Mouse (Mus musculus) MEL (cell line): ENCODE measurements around the gene Tnks1bp1. TPM values are rescaled to one million over a fixed set of nuclear protein-coding genes. Genes with fewer than 3 reads are reported as not detected.

Experiments used
- DNase-seq: peaks from one replicate; pipeline ENCODE4 v3.0.0; 2011; ENCODE audit warnings: low read depth, low spot score
- H3K27ac ChIP-seq: 2 replicates; pipeline ENCODE4 v1.5.1; 2012; ENCODE audit warnings: low read depth, mild to moderate bottlenecking, control low read depth, low read length, moderate library complexity; ENCODE audit not compliant: control insufficient read depth
- H3K27me3 ChIP-seq, 2 experiments: fragments of 150-350 bp in 1 of 2; sonication (generic) in 1 of 2; 2 replicates each; pipeline ENCODE4 v1.6.1; 2012; ENCODE audit warnings: low read length in 2 of 2, mild to moderate bottlenecking in 2 of 2, improper control_type of control experiment in 1 of 2, moderate library complexity in 1 of 2; ENCODE audit not compliant: insufficient read depth in 2 of 2, control insufficient read depth in 1 of 2
- H3K36me3 ChIP-seq, 2 experiments: 2 replicates each; pipeline ENCODE4 v1.6.1; 2012 to 2014; ENCODE audit warnings: low read length in 2 of 2, improper control_type of control experiment in 1 of 2, inconsistent platforms in 1 of 2, mild to moderate bottlenecking in 1 of 2; ENCODE audit not compliant: insufficient read depth in 2 of 2, control insufficient read depth in 1 of 2
- H3K4me1 ChIP-seq, 2 experiments: fragments of 150-350 bp in 1 of 2; sonication (generic) in 1 of 2; 2 replicates each; pipeline ENCODE4 v1.6.1; 2012; ENCODE audit warnings: low read length in 2 of 2, improper control_type of control experiment in 1 of 2, mild to moderate bottlenecking in 1 of 2; ENCODE audit not compliant: insufficient read depth in 2 of 2, control insufficient read depth in 1 of 2
- H3K4me3 ChIP-seq, 2 experiments: fragments of 150-350 bp in 1 of 2; sonication (generic) in 1 of 2; 2 replicates each; pipeline ENCODE4 v1.5.1; 2012; ENCODE audit warnings: low read depth in 2 of 2, low read length in 2 of 2, mild to moderate bottlenecking in 2 of 2, moderate library complexity in 2 of 2, control low read depth in 1 of 2, improper control_type of control experiment in 1 of 2; ENCODE audit not compliant: control insufficient read depth in 1 of 2, insufficient read depth in 1 of 2
- H3K79me2 ChIP-seq: 2 replicates; pipeline ENCODE4 v1.6.1; 2012; ENCODE audit warnings: mild to moderate bottlenecking, low read length, moderate library complexity; ENCODE audit not compliant: control insufficient read depth, poor library complexity, insufficient read depth
- H3K9ac ChIP-seq: 2 replicates; pipeline ENCODE4 v1.6.1; 2012; ENCODE audit warnings: low read depth, mild to moderate bottlenecking, control low read depth, low read length, moderate library complexity; ENCODE audit not compliant: control insufficient read depth, poor library complexity, severe bottlenecking
- H3K9me3 ChIP-seq: fragments of 150-350 bp; sonication (generic); replicated peaks from 2 replicates; pipeline ENCODE4 v1.6.1; 2012; ENCODE audit warnings: mild to moderate bottlenecking, low read length, improper control_type of control experiment, moderate library complexity; ENCODE audit not compliant: insufficient read depth
- BHLHE40 ChIP-seq: IDR thresholded peaks from 2 replicates; pipeline ENCODE4 v1.6.1; 2012; ENCODE audit warnings: low read depth, mild to moderate bottlenecking, inconsistent platforms, low read length, improper control_type of control experiment, borderline replicate concordance
- CHD1 ChIP-seq: IDR thresholded peaks from 2 replicates; pipeline ENCODE4 v1.6.1; 2012; ENCODE audit warnings: low read depth, mild to moderate bottlenecking, inconsistent platforms, low read length, improper control_type of control experiment
- CHD2 ChIP-seq: IDR thresholded peaks from 2 replicates; pipeline ENCODE4 v1.6.1; 2011; ENCODE audit warnings: low read length, improper control_type of control experiment
- CTCF ChIP-seq, 3 experiments: IDR thresholded peaks in 2 of 3; conservative IDR thresholded peaks in 1 of 3; 2 replicates each; pipeline ENCODE4 v1.5.1; 2011 to 2012; ENCODE audit warnings: low read length in 3 of 3, low read depth in 2 of 3, mild to moderate bottlenecking in 2 of 3, improper control_type of control experiment in 1 of 3, inconsistent platforms in 1 of 3, mixed read lengths in 1 of 3, moderate library complexity in 1 of 3; ENCODE audit not compliant: control insufficient read depth in 1 of 3, insufficient read depth in 1 of 3, poor library complexity in 1 of 3, severe bottlenecking in 1 of 3
- EP300 ChIP-seq, 2 experiments: IDR thresholded peaks; 2 replicates each; pipeline ENCODE4 v1.6.1; 2011; ENCODE audit warnings: improper control_type of control experiment in 2 of 2, low read length in 2 of 2, low read depth in 1 of 2, mild to moderate bottlenecking in 1 of 2
- ETS1 ChIP-seq: IDR thresholded peaks from 2 replicates; pipeline ENCODE4 v1.6.1; 2012; ENCODE audit warnings: low read depth, mild to moderate bottlenecking, inconsistent platforms, low read length, improper control_type of control experiment, moderate library complexity
- GATA1 ChIP-seq: IDR thresholded peaks from 2 replicates; pipeline ENCODE4 v1.6.1; 2011; ENCODE audit warnings: low read depth, low read length, improper control_type of control experiment
- HCFC1 ChIP-seq: IDR thresholded peaks from 2 replicates; pipeline ENCODE4 v1.6.1; 2012; ENCODE audit warnings: low read depth, mild to moderate bottlenecking, inconsistent platforms, low read length, improper control_type of control experiment, moderate library complexity
- JUND ChIP-seq: IDR thresholded peaks from 2 replicates; pipeline ENCODE4 v1.6.1; 2011; ENCODE audit warnings: low read depth, mild to moderate bottlenecking, improper control_type of control experiment, low read length
- KAT2A ChIP-seq: conservative IDR thresholded peaks from 2 replicates; pipeline ENCODE4 v1.6.1; 2012; ENCODE audit warnings: low read depth, low read length, improper control_type of control experiment, inconsistent platforms
- MAFK ChIP-seq: IDR thresholded peaks from 2 replicates; pipeline ENCODE4 v1.6.1; 2011; ENCODE audit warnings: low read depth, mild to moderate bottlenecking, low read length, improper control_type of control experiment, borderline replicate concordance
- MEF2A ChIP-seq: IDR thresholded peaks from 2 replicates; pipeline ENCODE4 v1.6.1; 2014; ENCODE audit warnings: low read depth, mild to moderate bottlenecking, inconsistent platforms, low read length, improper control_type of control experiment; ENCODE audit not compliant: poor library complexity, insufficient replicate concordance, severe bottlenecking; ENCODE audit errors: extremely low read depth
- MXI1 ChIP-seq: IDR thresholded peaks from 2 replicates; pipeline ENCODE4 v1.6.1; 2011; ENCODE audit warnings: mild to moderate bottlenecking, low read depth, low read length, improper control_type of control experiment
- MYB ChIP-seq: IDR thresholded peaks from 2 replicates; pipeline ENCODE4 v1.6.1; 2011; ENCODE audit warnings: mild to moderate bottlenecking, low read depth, low read length, improper control_type of control experiment
- MYC ChIP-seq: IDR thresholded peaks from 2 replicates; pipeline ENCODE4 v1.6.1; 2011; ENCODE audit warnings: low read depth, mild to moderate bottlenecking, low read length, improper control_type of control experiment, moderate library complexity
- NELFE ChIP-seq: IDR thresholded peaks from 2 replicates; pipeline ENCODE4 v1.6.1; 2011; ENCODE audit warnings: low read depth, low read length, improper control_type of control experiment
- NRF1 ChIP-seq: IDR thresholded peaks from 2 replicates; pipeline ENCODE4 v1.6.1; 2014; ENCODE audit warnings: low read depth, mild to moderate bottlenecking, inconsistent platforms, low read length, improper control_type of control experiment, moderate library complexity; ENCODE audit not compliant: poor library complexity, insufficient read depth, severe bottlenecking
- POLR2A ChIP-seq, 2 experiments: IDR thresholded peaks; 2 replicates each; pipeline ENCODE4 v1.6.1; 2011 to 2012; ENCODE audit warnings: low read length in 2 of 2, mild to moderate bottlenecking in 2 of 2, control low read depth in 1 of 2, improper control_type of control experiment in 1 of 2, low read depth in 1 of 2, moderate library complexity in 1 of 2; ENCODE audit not compliant: control insufficient read depth in 1 of 2, insufficient read depth in 1 of 2, poor library complexity in 1 of 2
- POLR2AphosphoS2 ChIP-seq: IDR thresholded peaks from 2 replicates; pipeline ENCODE4 v1.6.1; 2011; ENCODE audit warnings: low read length, improper control_type of control experiment
- POLR2AphosphoS5 ChIP-seq: IDR thresholded peaks from 2 replicates; pipeline ENCODE4 v1.6.1; 2012; ENCODE audit warnings: low read depth, borderline replicate concordance, mild to moderate bottlenecking, inconsistent platforms, low read length, moderate library complexity, mixed read lengths
- RAD21 ChIP-seq: IDR thresholded peaks from 2 replicates; pipeline ENCODE4 v1.6.1; 2011; ENCODE audit warnings: mild to moderate bottlenecking, low read depth, low read length, improper control_type of control experiment
- RCOR1 ChIP-seq: IDR thresholded peaks from 2 replicates; pipeline ENCODE4 v1.6.1; 2012; ENCODE audit warnings: low read depth, mild to moderate bottlenecking, inconsistent platforms, low read length, improper control_type of control experiment
- SIN3A ChIP-seq: IDR thresholded peaks from 2 replicates; pipeline ENCODE4 v1.6.1; 2012; ENCODE audit warnings: low read length, improper control_type of control experiment, inconsistent platforms
- TAL1 ChIP-seq: IDR thresholded peaks from 2 replicates; pipeline ENCODE4 v1.6.1; 2012; ENCODE audit warnings: mild to moderate bottlenecking, inconsistent platforms, low read length, moderate library complexity, mixed read lengths
- TBP ChIP-seq: IDR thresholded peaks from 2 replicates; pipeline ENCODE4 v1.8.0; 2011; ENCODE audit warnings: low read depth, low read length, improper control_type of control experiment
- TCF12 ChIP-seq: IDR thresholded peaks from 2 replicates; pipeline ENCODE4 v1.6.1; 2014; ENCODE audit warnings: low read depth, mild to moderate bottlenecking, inconsistent platforms, low read length, improper control_type of control experiment, moderate library complexity
- UBTF ChIP-seq: IDR thresholded peaks from 2 replicates; pipeline ENCODE4 v1.6.1; 2012; ENCODE audit warnings: low read depth, mild to moderate bottlenecking, inconsistent platforms, low read length, improper control_type of control experiment, moderate library complexity, borderline replicate concordance; ENCODE audit not compliant: insufficient read depth
- USF2 ChIP-seq, 2 experiments: IDR thresholded peaks; 2 replicates each; pipeline ENCODE4 v1.6.1; 2011 to 2012; ENCODE audit warnings: improper control_type of control experiment in 2 of 2, low read length in 2 of 2, borderline replicate concordance in 1 of 2, inconsistent platforms in 1 of 2, low read depth in 1 of 2, mild to moderate bottlenecking in 1 of 2; ENCODE audit not compliant: insufficient read depth in 1 of 2
- ZC3H11A ChIP-seq: IDR thresholded peaks from 2 replicates; pipeline ENCODE4 v1.6.1; 2012; ENCODE audit warnings: low read depth, mild to moderate bottlenecking, inconsistent platforms, low read length, improper control_type of control experiment
- ZKSCAN1 ChIP-seq: IDR thresholded peaks from 2 replicates; pipeline ENCODE4 v1.6.1; 2012; ENCODE audit warnings: low read depth, mild to moderate bottlenecking, inconsistent platforms, low read length, improper control_type of control experiment, moderate library complexity
- ZNF384 ChIP-seq: IDR thresholded peaks from 2 replicates; pipeline ENCODE4 v1.6.1; 2012; ENCODE audit warnings: low read depth, mild to moderate bottlenecking, inconsistent platforms, low read length, improper control_type of control experiment
- polyA plus RNA-seq, 2 experiments: library from polyadenylated mRNA; stranded (reverse) in 1 of 2; unstranded in 1 of 2; fragments of >175 nt in 1 of 2; fragments of >200 nt in 1 of 2; gene quantifications; 2 replicates each; pipeline versions ENCODE4 v1.2.1 to v1.2.4; 2012; ENCODE audit warnings: low replicate concordance in 2 of 2, low read depth in 1 of 2; ENCODE audit not compliant: insufficient read length in 2 of 2, insufficient read depth in 1 of 2, missing spikeins in 1 of 2
- total RNA-seq: library from RNA; depleted of rRNA; stranded (reverse); fragments of 300-350 nt; gene quantifications from 2 replicates; pipeline ENCODE4 v1.2.3, GENCODE M21; 2012; rRNA removed

Tnks1bp1 gene
- total RNA-seq (5.5 and 5.9 TPM in 2 replicates), polyA plus RNA-seq (1 to 10 TPM in 1 of 2 experiments, not detected in 1; 9.9 TPM)

DNA sequence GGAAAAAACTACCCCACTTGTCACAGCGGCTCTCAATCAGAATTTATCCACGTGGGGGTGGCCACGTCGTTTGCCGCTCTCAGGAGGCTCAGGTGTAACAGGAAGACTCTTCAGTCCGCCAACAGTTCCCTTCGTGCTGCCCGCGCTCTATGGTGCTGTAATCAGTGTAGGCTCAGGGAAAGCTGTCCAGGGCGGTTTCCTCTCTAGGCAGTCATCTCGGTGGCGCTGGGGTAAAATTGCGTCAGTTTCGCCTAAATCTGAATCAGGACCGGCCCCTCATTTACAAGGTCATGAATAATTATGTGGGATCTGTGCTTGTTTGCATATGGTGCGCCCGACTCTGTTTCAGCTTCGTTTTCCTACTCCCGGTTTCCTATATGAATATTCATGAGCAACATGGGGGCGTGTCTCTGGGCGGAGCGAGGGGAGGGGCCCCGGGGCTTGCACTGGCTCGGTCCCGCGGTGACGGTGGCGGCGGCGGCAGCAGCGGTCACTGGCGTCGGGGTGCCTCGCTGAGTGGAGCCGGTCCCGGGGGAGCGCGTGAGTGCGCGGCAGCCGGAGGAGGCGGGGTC, at the start of gene Tnks1bp1:
Tnks1bp1 (plus strand) TSS at position 427 of the 572 bp plus-strand sequence.
- H3K79me2 ChIP-seq, result no peaks in the 10 kb centered on the region; the same call in 1 of the 2 replicates
- H3K9ac ChIP-seq, result peak within 1 kb of the TSS; percentile 76
- H3K36me3 ChIP-seq, result peaks cover 4 to 7% of the 10 kb centered on the region in 2 experiments; a peak in 3 of 4 replicates
- TF ChIP-seq RAD21 (no peak), UBTF (no peak), MYB (peak; percentile 39; the same call in 1 of the 2 replicates), ZC3H11A (no peak), GATA1 (0 out of 2 replicates have a peak, but pooled peaks have one; percentile 10), MXI1 (peak; percentile 23; the same call in 1 of the 2 replicates), JUND (no peak), POLR2AphosphoS2 (peak; percentile 84), MEF2A (no peak), TBP (0 out of 2 replicates have a peak, but pooled peaks have one; percentile 42), ETS1 (peak; percentile 62), NELFE (0 out of 2 replicates have a peak, but pooled peaks have one; percentile 29), MYC (no peak), BHLHE40 (no peak), NRF1 (peak; percentile 35; the same call in 1 of the 2 replicates), HCFC1 (peak; percentile 84), CTCF (IDR thresholded peaks at IDR 0.05 in 2 of 3, conservative IDR thresholded peaks at IDR 0.05 in 1 of 3; ENCODE audit: control insufficient read depth in 1 of 3, insufficient read depth in 1 of 3, low read depth in 2 of 3, low read length in 3 of 3, poor library complexity in 1 of 3, severe bottlenecking in 1 of 3) (no peak), USF2 (IDR thresholded peaks at IDR 0.05; ENCODE audit: borderline replicate concordance in 1 of 2, insufficient read depth in 1 of 2, low read depth in 1 of 2, low read length in 2 of 2) (no peak), CHD2 (no peak), KAT2A (no peak; the same call in 1 of the 2 replicates), ZNF384 (no peak), MAFK (no peak), EP300 (IDR thresholded peaks at IDR 0.05; ENCODE audit: low read depth in 1 of 2, low read length in 2 of 2) (peak in 1 of 2 experiments; percentile 47; a peak in 1 of 4 replicates), SIN3A (peak; percentile 68), POLR2A (IDR thresholded peaks at IDR 0.05; ENCODE audit: control insufficient read depth in 1 of 2, insufficient read depth in 1 of 2, low read depth in 1 of 2, low read length in 2 of 2, poor library complexity in 1 of 2) (peak in 1 of 2 experiments; percentile 57; a peak in 1 of 4 replicates), ZKSCAN1 (no peak), TAL1 (no peak), CHD1 (no peak), TCF12 (peak; percentile 27; the same call in 1 of the 2 replicates), POLR2AphosphoS5 (no peak), RCOR1 (peak; percentile 93)
- peak within 1 kb of the TSS; percentile 12 for H3K27ac ChIP-seq
- no peaks in the 10 kb centered on the region for H3K27me3 ChIP-seq
- H3K4me1 ChIP-seq, result peaks cover 0 to 4% of the 10 kb centered on the region in 2 experiments; a peak in 2 of 4 replicates
- DNase-seq, result peak; percentile 97
- peak within 1 kb of the TSS; percentile 56 to 92 for H3K4me3 ChIP-seq
- H3K9me3 ChIP-seq, result no peaks in the 10 kb centered on the region
